Mouse (Mus musculus) natural killer cell, adult 2 months (primary cell): ENCODE results near the gene Abcg5.

Experiments used
- DNase-seq, 2 experiments: peaks; one replicate each; pipeline ENCODE4 v3.0.0; 2022; ENCODE audit warnings: low spot score in 2 of 2

Abcg5 gene

DNA sequence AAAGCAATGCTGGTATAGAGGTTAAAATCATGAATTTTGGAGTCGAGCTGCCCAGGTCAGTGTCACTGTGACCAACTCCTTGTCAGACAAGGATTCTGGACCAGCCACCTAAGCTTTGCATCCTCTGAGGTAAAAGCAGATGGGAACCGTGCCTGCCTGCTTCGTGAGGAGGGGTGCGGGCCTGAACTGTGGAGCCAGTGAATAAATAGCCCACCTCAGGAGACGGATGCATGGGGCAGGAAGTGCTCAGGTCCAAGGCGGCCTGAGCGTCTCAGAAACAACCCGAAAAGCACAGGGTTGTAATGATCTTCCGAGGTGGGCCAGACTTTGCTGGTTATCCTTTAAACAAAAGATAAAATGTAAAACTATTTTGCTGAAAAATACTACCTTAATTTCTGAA is 37.7 kb downstream of the Abcg5 start:
- no peak for DNase-seq

DNA sequence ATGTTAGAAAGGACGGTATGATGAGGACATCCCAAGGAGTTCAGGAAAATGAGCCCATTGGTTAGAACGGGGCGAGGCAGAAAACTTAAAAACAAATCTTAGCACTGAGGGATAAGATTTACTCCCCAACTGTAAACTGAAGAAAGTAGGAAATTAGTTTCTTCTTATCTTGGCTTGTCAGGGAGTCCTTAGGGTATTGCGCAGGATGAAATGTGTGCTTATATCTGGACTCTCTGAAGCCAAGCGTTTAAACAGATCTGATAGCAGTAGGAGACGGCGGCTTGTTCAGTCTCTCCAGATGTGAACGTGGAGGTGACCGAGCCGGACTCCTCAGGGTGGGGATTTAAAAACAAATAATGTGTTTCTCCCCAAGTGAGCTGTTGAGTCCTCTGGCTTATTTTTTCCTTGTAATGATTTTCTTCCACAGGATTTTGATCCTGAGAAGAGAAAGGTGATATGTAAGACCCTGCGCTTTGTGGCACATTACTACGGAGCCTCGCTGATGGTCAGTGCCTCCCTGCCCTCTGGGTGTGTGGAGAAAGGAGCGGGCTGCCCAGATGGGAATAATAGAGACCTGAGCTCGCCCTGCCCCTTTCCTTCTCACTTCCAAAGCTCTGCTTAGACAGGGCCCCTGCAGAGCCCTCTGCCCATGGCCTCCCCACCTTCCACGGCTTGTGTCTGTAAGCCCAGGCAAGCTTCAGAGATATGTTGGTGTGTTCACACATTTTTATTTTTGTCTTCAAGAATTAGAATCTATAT is 38.3 kb downstream of the Abcg5 start:
- DNase-seq: no peak

GRCm38 (mm10) chr17:84642324-84642723 is 40.5 kb downstream of the Abcg5 start:
- no peak for DNase-seq

GRCm38 (mm10) chr17:84641893-84642292 is 40.9 kb downstream of the Abcg5 start:
- peak; percentile 27 to 41 for DNase-seq

DNA sequence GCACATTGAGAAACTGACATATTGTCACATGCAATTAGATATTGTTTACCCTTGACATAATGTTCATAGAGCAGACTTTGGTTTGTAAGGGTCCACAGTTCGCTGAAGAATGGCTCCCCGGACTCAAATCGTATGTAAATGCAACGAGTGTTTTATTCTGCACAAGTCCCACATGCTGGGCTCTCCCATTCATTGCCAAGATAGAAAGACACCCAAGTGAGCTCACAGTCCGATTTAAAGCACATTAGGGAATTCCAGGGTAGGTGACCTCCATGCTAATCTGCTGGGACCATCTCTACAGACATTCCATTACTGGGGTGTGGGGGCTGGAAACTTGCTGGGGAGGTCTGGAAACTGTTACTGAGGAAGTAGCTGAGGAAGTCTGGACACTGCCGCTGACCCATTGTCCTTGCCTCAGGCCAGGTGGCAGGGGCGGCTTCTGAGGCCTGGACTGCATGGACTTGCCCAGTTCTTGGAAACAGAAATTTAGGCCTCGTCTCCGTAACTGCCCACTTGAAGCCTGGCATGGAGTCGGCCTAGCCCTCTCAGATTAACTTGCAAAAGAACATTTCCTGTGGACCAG is 42.9 kb downstream of the Abcg5 start:
- no peak for DNase-seq

DNA sequence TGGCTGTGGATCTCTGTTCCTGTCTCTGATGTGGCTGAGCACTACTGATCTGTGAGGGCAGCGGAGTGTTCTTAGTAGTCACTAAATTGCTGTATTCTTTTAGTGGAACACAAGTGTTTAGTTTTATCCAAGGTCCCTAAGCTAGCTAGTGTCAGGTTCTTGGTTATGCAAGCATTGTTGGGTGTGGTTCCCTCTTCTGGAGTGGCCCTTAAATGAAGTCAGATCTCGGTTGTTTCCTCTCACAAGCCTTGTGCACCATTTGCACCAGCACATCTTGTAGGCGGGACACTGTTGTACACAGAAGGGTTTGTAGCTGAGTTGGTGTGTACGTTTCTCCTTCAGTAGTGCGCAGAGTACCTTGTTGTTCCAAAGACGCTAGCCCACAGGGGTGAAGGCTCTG is 44.8 kb downstream of the Abcg5 start:
- no peak for DNase-seq

GRCm38 (mm10) chr17:84636328-84636727 is 46.5 kb downstream of the Abcg5 start:
- DNase-seq: no peak

- DNase-seq: peak; percentile 29 to 56
Measured at GRCm38 (mm10) chr17:84633443-84633842, 49.4 kb downstream of the Abcg5 start.

- no peak for DNase-seq
Measured at GRCm38 (mm10) chr17:84631836-84632235, 51.0 kb downstream of the Abcg5 start.

DNA sequence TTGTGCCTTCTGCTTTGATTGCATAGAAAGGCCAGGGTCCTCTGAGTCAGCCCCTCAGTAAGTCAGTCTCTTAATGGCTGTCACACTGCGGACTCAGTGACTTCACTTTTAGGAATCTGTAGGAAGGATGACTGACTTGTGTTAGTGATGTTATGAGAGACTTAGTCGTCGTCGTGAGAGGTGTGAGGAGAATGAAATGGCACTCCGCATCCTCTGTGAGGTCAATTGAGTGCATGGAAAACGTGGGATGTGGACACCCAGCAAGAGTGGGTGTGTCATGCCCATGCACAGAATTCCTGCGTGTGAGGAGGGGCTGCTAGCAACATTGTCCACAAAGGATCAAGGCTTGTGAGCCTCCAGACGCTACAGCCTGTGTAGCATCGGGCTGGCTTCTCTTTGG is 54.2 kb downstream of the Abcg5 start:
- DNase-seq: no peak

DNA sequence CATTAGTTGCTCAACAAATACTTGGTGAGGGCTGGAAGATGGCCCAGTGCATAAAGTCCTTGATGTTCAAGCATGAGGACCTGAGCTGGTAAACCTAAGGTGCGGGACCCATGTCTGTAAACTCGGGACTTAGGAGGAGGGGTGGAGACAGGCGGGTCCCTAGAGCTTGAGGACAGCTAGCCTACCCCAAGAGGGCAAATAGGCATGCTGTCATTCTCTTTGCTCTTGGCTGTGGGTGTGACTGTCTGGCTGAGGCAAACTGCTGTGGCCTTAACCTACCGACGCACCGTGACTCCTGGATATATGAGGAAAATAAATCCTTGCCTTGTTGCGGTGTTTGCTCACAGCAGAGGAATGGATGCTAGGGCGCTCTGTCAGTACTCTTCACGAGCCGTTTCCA is 55.1 kb downstream of the Abcg5 start:
- no peak for DNase-seq

DNA sequence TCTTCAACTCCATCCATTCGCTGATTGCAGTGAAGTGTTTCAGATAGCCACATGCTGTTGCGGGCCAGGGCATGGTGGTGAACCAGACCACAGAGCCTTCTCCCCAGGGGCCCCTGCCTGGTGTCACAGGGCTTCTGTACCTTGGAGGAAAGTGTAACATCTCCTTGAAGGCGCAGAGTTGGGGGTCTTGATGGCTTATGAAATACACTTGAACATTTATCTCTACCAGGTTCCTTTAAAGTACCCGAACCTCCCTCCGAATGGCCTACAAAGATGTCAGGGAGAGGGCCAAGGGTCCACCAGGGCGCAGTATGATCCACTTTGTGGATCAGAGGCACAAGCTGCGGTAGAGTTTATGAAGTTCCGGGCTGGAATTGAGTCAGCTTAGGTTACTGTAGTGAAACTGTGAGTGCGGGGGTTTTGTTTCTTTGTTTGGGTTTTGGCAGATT is 55.9 kb downstream of the Abcg5 start:
- DNase-seq: no peak

GRCm38 (mm10) chr17:84626276-84626856 is 56.4 kb downstream of the Abcg5 start, which contains the start of gene Dync2li1:
Gene Dync2li1 (plus strand): TSS chr17:84626496.
- DNase-seq: peak; percentile 72 to 79

GRCm38 (mm10) chr17:84622873-84623272 is 59.9 kb downstream of the Abcg5 start:
- DNase-seq: no peak

- DNase-seq: no peak
Measured at GRCm38 (mm10) chr17:84622028-84622427, 60.8 kb downstream of the Abcg5 start.

DNA sequence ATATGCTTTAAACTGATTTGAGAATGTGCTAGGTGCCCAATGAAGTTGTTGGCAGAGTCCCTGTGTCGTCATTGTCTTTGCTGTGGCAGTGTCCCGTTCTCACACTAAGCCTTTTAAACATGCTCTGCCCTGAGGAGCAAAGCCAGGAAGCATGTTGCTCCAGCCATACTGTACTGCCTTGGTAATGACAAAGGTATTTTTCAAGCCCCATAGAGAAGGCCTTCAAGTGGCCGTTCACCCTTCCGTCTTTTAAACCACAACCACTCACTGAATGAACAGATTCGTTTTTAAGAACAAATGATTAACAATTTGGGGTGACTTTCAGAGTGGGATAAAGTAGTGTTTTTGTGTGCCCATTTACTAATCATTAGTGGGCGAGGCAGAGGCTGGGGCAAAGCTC is 61.6 kb downstream of the Abcg5 start:
- no peak for DNase-seq

- DNase-seq: no peak
Measured at GRCm38 (mm10) chr17:84620610-84621009, 62.2 kb downstream of the Abcg5 start.

DNA sequence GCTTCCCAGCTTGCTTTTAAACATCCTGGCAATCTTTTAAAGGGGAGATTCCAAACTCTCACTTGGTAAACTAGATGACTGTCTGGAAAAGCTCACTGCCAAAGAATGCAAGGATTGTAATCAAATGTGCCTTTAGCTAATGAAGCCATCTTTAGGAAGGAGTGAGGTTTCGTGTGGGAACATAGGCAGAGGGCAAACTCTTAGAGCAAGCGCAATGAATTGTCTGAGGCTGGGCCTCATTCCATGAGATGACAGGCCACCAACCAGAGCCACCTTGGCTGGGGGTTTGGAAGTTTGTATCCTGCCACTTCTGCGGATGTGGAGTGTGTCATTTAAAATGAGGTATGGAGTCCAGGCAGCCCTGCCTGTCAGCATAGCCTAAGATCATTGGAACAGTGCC is 62.7 kb downstream of the Abcg5 start:
- no peak for DNase-seq

DNA sequence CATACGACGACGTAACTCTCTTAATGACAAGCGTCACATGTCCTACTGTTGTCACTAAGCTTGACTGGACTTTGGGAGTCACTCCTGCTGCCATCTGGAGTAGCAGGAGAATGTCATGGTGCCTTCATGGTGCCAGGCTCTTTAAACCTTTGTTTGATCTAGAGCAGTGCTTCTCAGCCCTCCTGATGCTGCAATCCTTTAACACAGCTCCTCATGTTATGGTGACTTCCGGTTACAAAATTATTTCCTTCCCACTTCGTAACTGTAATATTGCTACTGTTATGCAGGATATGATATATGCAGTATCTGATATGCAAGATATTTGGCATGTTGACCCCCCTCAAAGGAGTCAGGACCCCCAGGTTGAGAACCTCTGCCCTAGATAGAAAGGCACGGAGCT is 63.7 kb downstream of the Abcg5 start:
- DNase-seq: no peak

- no peak for DNase-seq
Measured at GRCm38 (mm10) chr17:84617953-84618352, 64.9 kb downstream of the Abcg5 start.

GRCm38 (mm10) chr17:84616526-84617074 is 66.2 kb downstream of the Abcg5 start:
- no peak for DNase-seq

GRCm38 (mm10) chr17:84615811-84616210 is 67.0 kb downstream of the Abcg5 start:
- no peak for DNase-seq

GRCm38 (mm10) chr17:84611971-84612370 is 70.8 kb downstream of the Abcg5 start:
- DNase-seq: no peak
